Mouse (Mus musculus): ENCODE measurements around the gene Bcas3. TPM values are rescaled to one million over a fixed set of nuclear protein-coding genes. Genes with fewer than 3 reads are reported as not detected.

Bcas3 gene
- polyA plus RNA-seq, 1 experiment from 2014 or later = 19.1 TPM

DNA sequence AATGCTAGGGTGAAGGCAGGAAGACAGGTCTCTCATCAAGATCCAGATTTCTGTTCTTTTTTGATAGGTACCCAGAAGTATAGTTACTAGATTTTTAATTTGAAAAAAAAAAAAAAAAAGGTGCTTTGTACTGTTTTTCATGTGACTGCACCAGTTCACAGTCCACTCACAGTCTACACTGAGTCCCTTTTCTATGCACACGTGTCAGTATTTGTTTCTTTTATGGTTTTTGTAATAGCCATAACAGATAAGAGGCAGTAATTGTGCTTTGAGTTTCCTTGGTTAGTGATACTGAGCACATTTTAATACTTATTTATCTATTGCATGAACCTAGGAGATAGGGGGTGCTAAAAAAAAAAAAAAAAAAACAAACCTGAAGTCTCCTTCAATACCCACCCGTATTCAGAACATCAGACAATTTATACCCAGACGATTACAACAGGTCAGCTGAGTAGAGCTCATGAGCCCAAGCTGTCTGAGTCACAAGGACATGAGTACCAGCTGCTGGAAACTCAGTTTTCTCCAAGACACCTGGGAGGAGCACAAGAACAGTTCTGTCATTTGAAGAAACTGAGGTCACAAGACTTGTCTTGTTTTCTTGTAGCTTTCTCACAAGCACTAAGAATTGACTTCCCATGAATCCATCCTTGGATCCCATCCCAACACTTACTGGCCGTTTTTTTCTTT is 351.2 kb downstream of the Bcas3 start:
- WGBS (ENCODE audit: insufficient replicate concordance) = 54% methylated on average over 4 of the region's 4 CpGs
- Histone ChIP-seq H3K9ac (ENCODE audit: low read depth, low read length) (no peak overlapping the region), H3K27me3 (ENCODE audit: control insufficient read depth, insufficient read depth, low read depth, low read length) (no peaks in the 10 kb centered on the region), H3K4me2 (ENCODE audit: low read depth, low read length) (no peak overlapping the region), H3K4me1 (ENCODE audit: control insufficient read depth, low read depth, low read length) (no peaks in the 10 kb centered on the region), H3K4me3 (ENCODE audit: low read depth, low read length) (no peak overlapping the region), H3K27ac (ENCODE audit: low read length) (no peak overlapping the region), H3K36me3 (ENCODE audit: control insufficient read depth, insufficient read depth) (no peaks in the 10 kb centered on the region), H3K9me3 (replicated peaks; ENCODE audit: control insufficient read depth, low read length) (no peaks in the 10 kb centered on the region)
- no peak for ATAC-seq (ENCODE audit: low read depth)

- WGBS (ENCODE audit: insufficient replicate concordance) = 8% methylated on average over 1 of the region's 1 CpGs
- no peak overlapping the region for H3K9ac ChIP-seq (ENCODE audit: low read depth, low read length)
- no peaks in the 10 kb centered on the region for H3K27me3 ChIP-seq (ENCODE audit: control insufficient read depth, insufficient read depth, low read depth, low read length)
- no peaks in the 10 kb centered on the region for H3K36me3 ChIP-seq (ENCODE audit: control insufficient read depth, insufficient read depth)
- no peaks in the 10 kb centered on the region for H3K9me3 ChIP-seq (replicated peaks; ENCODE audit: control insufficient read depth, low read length)
- no peak overlapping the region for H3K27ac ChIP-seq (ENCODE audit: low read length)
- ATAC-seq (ENCODE audit: low read depth) = no peak
- H3K4me1 ChIP-seq (ENCODE audit: control insufficient read depth, low read depth, low read length) = no peaks in the 10 kb centered on the region
- H3K4me2 ChIP-seq (ENCODE audit: low read depth, low read length) = no peak overlapping the region
- no peak overlapping the region for H3K4me3 ChIP-seq (ENCODE audit: low read depth, low read length)
Measured at GRCm38 (mm10) chr11:85706630-85707029, 353.7 kb downstream of the Bcas3 start.

DNA sequence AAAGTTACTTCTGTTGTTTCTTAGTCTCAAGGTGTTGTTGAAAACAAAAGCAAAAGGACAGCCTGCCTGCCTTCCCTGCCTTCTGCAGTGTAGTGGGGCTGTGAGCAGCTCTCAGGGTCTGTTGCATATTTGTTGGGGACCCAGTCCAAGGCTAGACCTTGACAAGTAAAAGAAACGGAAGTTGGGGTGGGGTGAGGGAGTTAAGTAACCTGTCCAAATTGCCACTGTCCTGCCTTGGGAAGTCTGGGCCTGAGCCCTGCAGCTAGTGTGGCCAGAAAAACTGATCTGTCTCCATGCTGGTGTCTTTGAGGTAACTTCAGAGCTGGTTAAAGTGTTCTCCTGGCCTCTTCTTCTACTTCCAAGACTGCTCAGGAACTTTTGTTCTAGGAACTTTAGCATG is 354.5 kb downstream of the Bcas3 start:
- Histone ChIP-seq H3K4me3 (ENCODE audit: low read depth, low read length) (no peak overlapping the region), H3K27ac (ENCODE audit: low read length) (no peak overlapping the region), H3K4me2 (ENCODE audit: low read depth, low read length) (no peak overlapping the region), H3K4me1 (ENCODE audit: control insufficient read depth, low read depth, low read length) (no peaks in the 10 kb centered on the region), H3K9ac (ENCODE audit: low read depth, low read length) (no peak overlapping the region), H3K36me3 (ENCODE audit: control insufficient read depth, insufficient read depth) (no peaks in the 10 kb centered on the region), H3K9me3 (replicated peaks; ENCODE audit: control insufficient read depth, low read length) (no peaks in the 10 kb centered on the region), H3K27me3 (ENCODE audit: control insufficient read depth, insufficient read depth, low read depth, low read length) (no peaks in the 10 kb centered on the region)
- no peak for ATAC-seq (ENCODE audit: low read depth)
- WGBS (ENCODE audit: insufficient replicate concordance) = 69% methylated on average over 1 of the region's 1 CpGs

DNA sequence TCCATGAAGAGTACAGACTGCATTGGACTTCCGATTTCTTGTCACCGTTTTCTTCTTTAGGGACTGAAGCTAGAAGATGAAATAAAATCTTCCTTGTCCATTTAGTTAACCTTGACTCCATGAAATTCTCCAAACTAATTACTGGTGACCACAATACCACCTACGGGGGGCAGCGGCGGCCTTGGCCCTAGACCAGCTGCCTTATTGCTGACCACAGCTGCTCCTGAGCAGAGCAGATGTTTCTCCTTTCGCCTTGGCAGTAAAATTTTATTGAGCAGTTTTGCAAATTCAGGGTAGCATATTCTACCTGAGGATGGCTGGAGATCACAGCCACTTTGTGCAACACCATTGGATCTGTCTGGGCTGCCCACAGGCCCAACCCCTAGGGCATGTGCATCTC is 356.2 kb downstream of the Bcas3 start:
- ATAC-seq (ENCODE audit: low read depth) = no peak
- H3K9me3 ChIP-seq (replicated peaks; ENCODE audit: control insufficient read depth, low read length) = no peaks in the 10 kb centered on the region
- H3K27me3 ChIP-seq (ENCODE audit: control insufficient read depth, insufficient read depth, low read depth, low read length) = no peaks in the 10 kb centered on the region
- no peaks in the 10 kb centered on the region for H3K4me1 ChIP-seq (ENCODE audit: control insufficient read depth, low read depth, low read length)
- 68% methylated on average over 6 of the region's 6 CpGs for WGBS (ENCODE audit: insufficient replicate concordance)
- no peak overlapping the region for H3K27ac ChIP-seq (ENCODE audit: low read length)
- H3K9ac ChIP-seq (ENCODE audit: low read depth, low read length) = no peak overlapping the region
- H3K4me2 ChIP-seq (ENCODE audit: low read depth, low read length) = no peak overlapping the region
- no peaks in the 10 kb centered on the region for H3K36me3 ChIP-seq (ENCODE audit: control insufficient read depth, insufficient read depth)
- no peak overlapping the region for H3K4me3 ChIP-seq (ENCODE audit: low read depth, low read length)

GRCm38 (mm10) chr11:85710155-85710554 is 357.2 kb downstream of the Bcas3 start:
- H3K9ac ChIP-seq (ENCODE audit: low read depth, low read length) = no peak overlapping the region
- H3K27me3 ChIP-seq (ENCODE audit: control insufficient read depth, insufficient read depth, low read depth, low read length) = no peaks in the 10 kb centered on the region
- WGBS (ENCODE audit: insufficient replicate concordance) = 53% methylated on average over 7 of the region's 7 CpGs
- no peak overlapping the region for H3K27ac ChIP-seq (ENCODE audit: low read length)
- H3K4me2 ChIP-seq (ENCODE audit: low read depth, low read length) = no peak overlapping the region
- no peaks in the 10 kb centered on the region for H3K4me1 ChIP-seq (ENCODE audit: control insufficient read depth, low read depth, low read length)
- no peaks in the 10 kb centered on the region for H3K36me3 ChIP-seq (ENCODE audit: control insufficient read depth, insufficient read depth)
- H3K9me3 ChIP-seq (replicated peaks; ENCODE audit: control insufficient read depth, low read length) = no peaks in the 10 kb centered on the region
- H3K4me3 ChIP-seq (ENCODE audit: low read depth, low read length) = no peak overlapping the region
- ATAC-seq (ENCODE audit: low read depth) = no peak

- Histone ChIP-seq H3K4me2 (ENCODE audit: low read depth, low read length) (no peak overlapping the region), H3K9ac (ENCODE audit: low read depth, low read length) (no peak overlapping the region), H3K4me3 (ENCODE audit: low read depth, low read length) (no peak overlapping the region), H3K27me3 (ENCODE audit: control insufficient read depth, insufficient read depth, low read depth, low read length) (no peaks in the 10 kb centered on the region), H3K36me3 (ENCODE audit: control insufficient read depth, insufficient read depth) (no peaks in the 10 kb centered on the region), H3K9me3 (replicated peaks; ENCODE audit: control insufficient read depth, low read length) (no peaks in the 10 kb centered on the region), H3K4me1 (ENCODE audit: control insufficient read depth, low read depth, low read length) (no peaks in the 10 kb centered on the region), H3K27ac (ENCODE audit: low read length) (no peak overlapping the region)
- 77% methylated on average over 8 of the region's 8 CpGs for WGBS (ENCODE audit: insufficient replicate concordance)
- ATAC-seq (ENCODE audit: low read depth) = no peak
Measured at GRCm38 (mm10) chr11:85712026-85712804, 359.2 kb downstream of the Bcas3 start.

- 42% methylated on average over 19 of the region's 19 CpGs for WGBS (ENCODE audit: insufficient replicate concordance)
- Histone ChIP-seq H3K4me1 (ENCODE audit: control insufficient read depth, low read depth, low read length) (no peaks in the 10 kb centered on the region), H3K4me3 (ENCODE audit: low read depth, low read length) (no peak overlapping the region), H3K9ac (ENCODE audit: low read depth, low read length) (no peak overlapping the region), H3K36me3 (ENCODE audit: control insufficient read depth, insufficient read depth) (no peaks in the 10 kb centered on the region), H3K27ac (ENCODE audit: low read length) (0 out of 2 replicates have a peak overlapping the region, but pooled peaks have one; percentile 29), H3K4me2 (ENCODE audit: low read depth, low read length) (no peak overlapping the region), H3K27me3 (ENCODE audit: control insufficient read depth, insufficient read depth, low read depth, low read length) (no peaks in the 10 kb centered on the region), H3K9me3 (replicated peaks; ENCODE audit: control insufficient read depth, low read length) (no peaks in the 10 kb centered on the region)
- peak; percentile 51; the same call in 1 of the 2 replicates for ATAC-seq (ENCODE audit: low read depth)
Measured at GRCm38 (mm10) chr11:85712860-85713813, 360.2 kb downstream of the Bcas3 start.

GRCm38 (mm10) chr11:85713814-85714208 is 360.8 kb downstream of the Bcas3 start:
- Histone ChIP-seq H3K4me2 (ENCODE audit: low read depth, low read length) (no peak overlapping the region), H3K9ac (ENCODE audit: low read depth, low read length) (no peak overlapping the region), H3K27me3 (ENCODE audit: control insufficient read depth, insufficient read depth, low read depth, low read length) (no peaks in the 10 kb centered on the region), H3K9me3 (replicated peaks; ENCODE audit: control insufficient read depth, low read length) (no peaks in the 10 kb centered on the region), H3K4me1 (ENCODE audit: control insufficient read depth, low read depth, low read length) (no peaks in the 10 kb centered on the region), H3K27ac (ENCODE audit: low read length) (no peak overlapping the region), H3K36me3 (ENCODE audit: control insufficient read depth, insufficient read depth) (no peaks in the 10 kb centered on the region), H3K4me3 (ENCODE audit: low read depth, low read length) (no peak overlapping the region)
- no peak for ATAC-seq (ENCODE audit: low read depth)
- WGBS (ENCODE audit: insufficient replicate concordance) = 25% methylated on average over 2 of the region's 2 CpGs
